Mouse (Mus musculus): Measurements from ENCODE around the gene Rnase9. TPM values are rescaled to one million over a fixed set of nuclear protein-coding genes. Genes with fewer than 3 reads are reported as not detected.

The Rnase9 gene
- polyA plus RNA-seq, 1 experiment from 2014 or later: not detected

DNA sequence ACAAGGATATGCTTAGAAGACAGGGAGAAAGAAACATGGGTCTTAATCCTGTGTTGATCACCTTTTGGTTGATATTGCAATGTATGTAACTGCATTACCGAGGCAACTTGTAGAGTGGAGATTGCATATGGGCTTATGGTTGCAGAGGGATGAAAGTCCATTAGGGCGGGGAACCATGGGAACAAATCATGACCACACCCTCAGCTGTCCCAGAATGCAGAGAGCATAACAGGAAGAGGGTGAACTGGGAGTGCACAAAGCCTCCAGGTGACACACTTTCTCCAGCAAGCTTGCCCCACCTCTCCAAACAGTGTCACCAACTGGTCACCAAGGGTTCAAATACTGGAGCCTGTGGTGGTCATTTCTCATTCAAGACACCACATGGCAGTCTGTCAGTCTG, 39.4 kb upstream of the Rnase9 start:
- Histone ChIP-seq H3K36me3 (no peaks in the 10 kb centered on the region), H3K4me3 (no peak overlapping the region), H3K9ac (no peak overlapping the region), H3K9me3 (no peaks in the 10 kb centered on the region), H3K27me3 (peaks cover 9% of the 10 kb centered on the region; the same call in 1 of the 2 replicates), H3K27ac (no peak overlapping the region), H3K4me2 (no peak overlapping the region), H3K4me1 (peaks cover 15% of the 10 kb centered on the region; the same call in 1 of the 2 replicates)
- ATAC-seq (ENCODE audit: insufficient number of reproducible peaks, insufficient read depth, low FRiP score, low TSS enrichment, low read depth): no peak
- WGBS: 84% methylated on average over 2 of the region's 2 CpGs

DNA sequence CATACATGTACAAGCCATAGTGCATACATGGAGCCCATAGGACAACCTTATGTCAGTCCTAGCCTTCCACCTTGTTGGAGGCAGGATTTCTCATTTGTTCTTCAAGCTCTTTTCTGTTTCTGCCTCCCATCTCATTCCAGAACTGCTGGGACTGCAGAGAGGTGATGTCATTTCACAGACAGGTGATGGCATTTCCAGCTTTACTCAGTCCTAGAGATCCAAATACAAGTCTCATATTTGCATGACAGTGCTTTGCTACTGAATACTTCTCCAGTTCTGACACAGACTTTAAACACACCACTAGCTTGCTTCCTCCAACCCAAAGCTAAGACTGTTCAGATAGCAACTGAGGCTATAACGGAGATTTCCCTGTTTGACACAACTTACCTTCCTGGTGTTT, 37.5 kb upstream of the Rnase9 start:
- no peak overlapping the region for H3K9ac ChIP-seq
- no peak overlapping the region for H3K4me2 ChIP-seq
- H3K4me1 ChIP-seq: peaks cover 15% of the 10 kb centered on the region; the same call in 1 of the 2 replicates
- 78% methylated on average over 1 of the region's 1 CpGs for WGBS
- H3K27me3 ChIP-seq: peaks cover 9% of the 10 kb centered on the region; the same call in 1 of the 2 replicates
- no peaks in the 10 kb centered on the region for H3K36me3 ChIP-seq
- no peak for ATAC-seq (ENCODE audit: insufficient number of reproducible peaks, insufficient read depth, low FRiP score, low TSS enrichment, low read depth)
- H3K9me3 ChIP-seq: no peaks in the 10 kb centered on the region
- H3K27ac ChIP-seq: no peak overlapping the region
- no peak overlapping the region for H3K4me3 ChIP-seq

DNA sequence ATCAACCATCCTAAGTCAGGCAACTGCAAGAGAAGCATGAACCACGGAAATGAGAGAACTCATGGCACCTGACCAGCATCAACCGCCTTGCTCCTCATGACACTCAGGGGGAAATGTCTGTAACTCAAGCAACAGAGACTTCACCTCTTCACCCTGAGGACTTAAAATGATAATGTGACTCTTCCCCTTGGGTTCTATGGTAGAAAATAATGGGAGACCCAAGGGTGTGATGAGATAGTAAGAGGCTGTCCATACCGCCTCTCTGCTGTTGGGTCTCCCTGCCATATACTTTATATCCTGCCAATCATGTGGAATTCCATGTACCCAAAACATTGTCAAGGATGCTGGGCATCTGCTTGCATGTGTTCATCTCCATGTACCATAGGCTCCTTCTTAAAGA, 32.7 kb upstream of the Rnase9 start, which contains the start of gene Olfr750:
TSS of gene Olfr750 (minus strand) at position 101 of the 400 bp plus-strand sequence.
- H3K36me3 ChIP-seq: no peaks in the 10 kb centered on the region
- 81% methylated on average over 3 of the region's 3 CpGs for WGBS
- H3K4me2 ChIP-seq: no peak within 1 kb of the TSS
- no peak within 1 kb of the TSS for H3K4me3 ChIP-seq
- H3K9me3 ChIP-seq: no peaks in the 10 kb centered on the region
- H3K27ac ChIP-seq: no peak within 1 kb of the TSS
- no peaks in the 10 kb centered on the region for H3K27me3 ChIP-seq
- ATAC-seq (ENCODE audit: insufficient number of reproducible peaks, insufficient read depth, low FRiP score, low TSS enrichment, low read depth): no peak
- no peak within 1 kb of the TSS for H3K9ac ChIP-seq
- H3K4me1 ChIP-seq: no peaks in the 10 kb centered on the region

DNA sequence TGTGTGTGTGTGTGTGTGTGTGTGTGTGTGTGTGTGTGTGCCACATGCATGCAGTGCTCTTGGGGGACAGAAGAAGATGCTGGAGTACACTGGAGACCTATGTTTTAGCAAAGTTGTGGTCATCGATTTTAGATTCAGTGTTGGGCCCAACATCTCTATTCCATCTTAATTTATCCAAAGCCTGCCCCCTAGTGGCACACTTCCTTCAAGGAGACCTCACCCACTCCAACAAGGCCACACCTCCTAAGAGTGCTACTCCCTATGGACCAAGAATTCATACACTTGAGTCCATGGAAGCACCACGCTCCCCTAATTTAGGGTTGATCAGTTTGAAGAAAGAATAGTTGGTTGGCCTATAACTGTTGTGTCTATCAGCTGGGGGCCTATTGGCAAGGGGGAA, 27.9 kb upstream of the Rnase9 start:
- Histone ChIP-seq H3K27ac (no peak overlapping the region), H3K4me2 (no peak overlapping the region), H3K36me3 (no peaks in the 10 kb centered on the region), H3K4me3 (no peak overlapping the region), H3K27me3 (no peaks in the 10 kb centered on the region), H3K9me3 (no peaks in the 10 kb centered on the region), H3K4me1 (peaks cover 8% of the 10 kb centered on the region; the same call in 1 of the 2 replicates), H3K9ac (no peak overlapping the region)
- no peak for ATAC-seq (ENCODE audit: insufficient number of reproducible peaks, insufficient read depth, low FRiP score, low TSS enrichment, low read depth)
- WGBS: 87% methylated on average over 2 of the region's 2 CpGs

DNA sequence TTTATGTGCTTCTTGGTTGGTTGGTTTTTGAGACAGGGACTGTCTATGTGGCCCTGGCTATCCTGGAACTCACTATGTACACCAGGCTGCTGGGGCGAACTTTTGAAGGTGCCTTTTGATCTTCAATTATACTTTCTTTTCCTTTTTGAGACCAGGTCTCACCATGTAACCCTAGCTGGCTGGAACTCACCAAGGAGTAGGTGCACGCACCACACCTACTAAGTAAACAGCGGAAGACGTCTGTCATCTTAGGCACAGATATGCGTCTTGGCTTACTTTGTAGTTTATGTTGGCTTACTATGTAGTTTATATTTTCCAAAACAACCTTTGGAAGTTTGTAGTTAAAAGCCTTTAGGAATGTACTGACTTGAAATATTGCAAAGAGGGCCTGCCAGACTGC, 27.3 kb upstream of the Rnase9 start:
- Histone ChIP-seq H3K9ac (no peak overlapping the region), H3K27ac (no peak overlapping the region)

DNA sequence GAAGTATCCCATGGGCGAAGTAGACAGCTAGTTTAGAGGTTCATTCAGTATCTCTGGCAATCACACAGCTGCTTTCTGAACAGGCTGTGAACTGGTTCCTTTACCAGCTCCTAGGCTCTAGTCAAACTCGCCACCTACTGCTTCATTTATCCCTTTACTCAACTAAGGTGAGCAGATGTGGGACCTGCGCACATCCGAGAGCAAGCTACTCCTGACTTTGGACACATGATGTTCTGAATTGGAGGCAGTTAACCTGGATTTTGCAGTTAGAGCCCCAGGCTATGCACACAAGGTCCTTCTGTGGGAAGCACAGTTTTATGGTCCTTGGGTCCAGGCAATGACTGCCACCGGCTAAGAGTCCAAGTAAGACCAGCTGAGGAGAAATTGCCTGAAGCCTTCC, 19.1 kb upstream of the Rnase9 start:
- 88% methylated on average over 5 of the region's 5 CpGs for WGBS

More for the DNA sequence above, 27.3 kb upstream of the Rnase9 start:
- Histone ChIP-seq H3K4me1 (peaks cover 8% of the 10 kb centered on the region; the same call in 1 of the 2 replicates), H3K27me3 (no peaks in the 10 kb centered on the region), H3K4me2 (no peak overlapping the region), H3K9me3 (no peaks in the 10 kb centered on the region), H3K4me3 (no peak overlapping the region), H3K36me3 (no peaks in the 10 kb centered on the region)
- 84% methylated on average over 5 of the region's 5 CpGs for WGBS
- no peak for ATAC-seq (ENCODE audit: insufficient number of reproducible peaks, insufficient read depth, low FRiP score, low TSS enrichment, low read depth)

DNA sequence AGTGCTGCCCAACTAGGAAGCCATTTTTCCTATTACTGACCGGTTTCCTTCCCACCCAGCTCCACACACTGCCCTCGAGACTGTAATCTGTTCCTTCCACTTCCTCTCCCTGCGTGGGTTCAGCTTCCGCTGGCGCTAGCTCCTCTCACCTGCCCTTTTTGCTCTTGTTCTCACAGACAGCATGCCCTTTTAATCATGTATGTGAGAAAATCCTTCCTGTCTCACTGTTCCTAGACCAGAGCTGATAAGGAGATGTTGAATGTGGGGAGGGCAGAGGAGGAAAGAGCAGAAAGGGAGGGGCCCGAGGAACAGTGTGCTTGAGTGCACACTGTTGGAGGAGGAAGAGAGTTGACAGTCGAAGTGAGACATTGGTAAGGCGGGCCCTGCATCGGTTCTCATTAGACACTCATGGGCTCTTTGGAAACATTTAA, 15.7 kb upstream of the Rnase9 start, which contains the start of gene Rnase12:
TSS of gene Rnase12 (minus strand) at position 261 of the 431 bp plus-strand sequence.
- WGBS: 60% methylated on average over 9 of the region's 9 CpGs
- ATAC-seq (ENCODE audit: insufficient number of reproducible peaks, insufficient read depth, low FRiP score, low TSS enrichment, low read depth): no peak

More for the DNA sequence above, 19.1 kb upstream of the Rnase9 start:
- Histone ChIP-seq H3K36me3 (no peaks in the 10 kb centered on the region), H3K4me3 (no peak overlapping the region), H3K27me3 (no peaks in the 10 kb centered on the region), H3K4me1 (no peaks in the 10 kb centered on the region), H3K9me3 (no peaks in the 10 kb centered on the region), H3K4me2 (no peak overlapping the region), H3K9ac (no peak overlapping the region), H3K27ac (no peak overlapping the region)
- ATAC-seq (ENCODE audit: insufficient number of reproducible peaks, insufficient read depth, low FRiP score, low TSS enrichment, low read depth): no peak

DNA sequence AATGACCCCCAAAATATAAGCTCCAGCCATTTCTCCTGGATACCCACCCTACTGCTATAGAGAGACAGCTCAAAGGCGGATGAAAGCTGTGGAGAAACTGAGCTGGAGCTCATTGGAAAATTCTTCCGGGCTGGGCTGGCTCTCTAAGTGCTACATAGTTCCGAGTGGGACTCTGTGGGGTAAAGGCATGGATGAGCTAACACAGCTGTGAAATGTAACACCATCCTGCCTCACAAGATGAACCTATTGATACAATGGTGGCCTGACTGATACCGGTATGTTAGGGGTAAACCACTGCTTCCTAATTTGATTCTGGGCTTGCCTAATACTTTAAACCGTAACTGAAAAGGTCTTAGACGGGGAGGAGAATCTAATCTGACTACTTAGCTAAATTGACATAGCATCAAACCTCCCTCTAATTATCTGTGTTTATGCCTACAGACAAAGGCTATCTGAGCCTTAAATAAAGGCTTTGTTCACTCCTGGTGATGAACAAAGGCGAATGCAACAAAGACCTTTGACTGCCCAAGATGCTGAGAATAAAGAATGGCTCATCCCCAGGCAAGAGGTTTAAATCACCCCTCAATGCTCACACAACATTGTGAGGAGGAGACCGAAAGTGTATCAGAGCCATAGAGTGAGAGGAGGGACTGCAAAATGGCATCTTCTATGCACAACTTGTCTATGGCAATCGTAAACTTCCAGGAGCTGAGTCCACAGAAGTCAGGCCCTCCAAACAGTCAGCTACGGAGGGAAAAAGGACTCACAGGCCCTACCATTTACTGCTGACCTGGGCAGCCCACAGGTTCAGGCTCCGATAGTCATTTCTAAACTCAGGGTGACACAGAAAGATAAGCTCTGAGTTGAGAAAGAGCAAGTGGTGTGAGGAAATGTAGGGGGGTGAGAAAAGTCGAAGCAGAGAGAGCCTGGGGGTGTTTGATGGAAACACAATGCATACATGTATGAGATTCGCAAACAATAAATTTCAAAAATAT, 12.9 kb upstream of the Rnase9 start:
- Histone ChIP-seq H3K36me3 (no peaks in the 10 kb centered on the region), H3K27ac (no peak overlapping the region), H3K4me2 (no peak overlapping the region), H3K9ac (no peak overlapping the region), H3K4me3 (no peak overlapping the region), H3K4me1 (peaks cover 5% of the 10 kb centered on the region; the same call in 1 of the 2 replicates), H3K9me3 (no peaks in the 10 kb centered on the region), H3K27me3 (no peaks in the 10 kb centered on the region)
- 37% methylated on average over 13 of the region's 13 CpGs for whole genome bisulfite sequencing
- ATAC-seq (ENCODE audit: insufficient number of reproducible peaks, insufficient read depth, low FRiP score, low TSS enrichment, low read depth): no peak

More for the DNA sequence above, 15.7 kb upstream of the Rnase9 start, which contains the start of gene Rnase12:
- Histone ChIP-seq H3K9me3 (no peaks in the 10 kb centered on the region), H3K4me2 (no peak within 1 kb of the TSS), H3K4me1 (peaks cover 5% of the 10 kb centered on the region; the same call in 1 of the 2 replicates), H3K27me3 (no peaks in the 10 kb centered on the region), H3K36me3 (no peaks in the 10 kb centered on the region), H3K27ac (no peak within 1 kb of the TSS), H3K4me3 (no peak within 1 kb of the TSS), H3K9ac (no peak within 1 kb of the TSS)

DNA sequence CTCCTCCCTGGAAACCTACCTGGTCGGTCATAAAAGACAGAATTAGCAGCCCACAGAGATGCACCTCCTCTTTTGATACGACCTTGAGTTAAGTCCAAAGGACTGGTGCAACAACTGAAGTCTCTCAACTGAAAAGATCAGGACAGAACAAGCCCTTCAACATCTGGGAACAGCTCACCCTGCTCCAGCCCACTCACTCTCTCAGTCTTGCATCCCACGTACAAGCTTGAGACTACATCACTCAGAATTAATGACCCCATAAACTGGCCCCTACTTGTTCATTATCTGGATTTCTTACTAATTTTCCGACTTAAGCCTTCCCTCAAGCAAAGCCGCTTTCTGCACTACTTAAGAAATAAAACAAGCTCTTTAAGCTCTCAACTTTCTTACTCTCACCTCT, 11.5 kb upstream of the Rnase9 start:
- Histone ChIP-seq H3K4me1 (peaks cover 5% of the 10 kb centered on the region; the same call in 1 of the 2 replicates), H3K27me3 (no peaks in the 10 kb centered on the region), H3K4me3 (no peak overlapping the region), H3K9me3 (no peaks in the 10 kb centered on the region), H3K36me3 (no peaks in the 10 kb centered on the region), H3K4me2 (no peak overlapping the region), H3K9ac (no peak overlapping the region), H3K27ac (no peak overlapping the region)
- 55% methylated on average over 5 of the region's 5 CpGs for WGBS
- ATAC-seq (ENCODE audit: insufficient number of reproducible peaks, insufficient read depth, low FRiP score, low TSS enrichment, low read depth): no peak

DNA sequence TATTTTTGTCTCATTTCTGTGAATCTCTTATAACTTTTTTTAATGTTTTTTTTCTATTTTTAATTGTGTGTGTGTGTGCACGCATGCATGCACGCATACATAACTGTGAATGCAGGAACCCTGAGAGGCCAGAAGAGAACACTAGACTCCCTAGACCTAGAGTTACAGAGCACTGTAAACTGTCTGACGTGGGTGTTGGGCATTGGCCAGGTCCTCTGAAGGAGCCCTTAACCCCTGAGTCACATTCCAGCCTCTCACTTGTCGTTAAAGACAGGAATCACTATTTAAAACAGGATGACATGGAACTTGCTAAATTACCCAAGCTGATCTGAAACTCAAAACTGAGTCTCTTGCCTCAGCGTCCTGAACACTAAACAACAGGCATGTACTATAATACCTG, 10.3 kb upstream of the Rnase9 start:
- H3K36me3 ChIP-seq: no peaks in the 10 kb centered on the region
- no peak overlapping the region for H3K4me3 ChIP-seq
- no peak for ATAC-seq (ENCODE audit: insufficient number of reproducible peaks, insufficient read depth, low FRiP score, low TSS enrichment, low read depth)
- no peak overlapping the region for H3K27ac ChIP-seq
- no peak overlapping the region for H3K4me2 ChIP-seq
- peaks cover 5% of the 10 kb centered on the region; the same call in 1 of the 2 replicates for H3K4me1 ChIP-seq
- no peak overlapping the region for H3K9ac ChIP-seq
- H3K27me3 ChIP-seq: no peaks in the 10 kb centered on the region
- 50% methylated on average over 5 of the region's 5 CpGs for WGBS
- no peaks in the 10 kb centered on the region for H3K9me3 ChIP-seq

DNA sequence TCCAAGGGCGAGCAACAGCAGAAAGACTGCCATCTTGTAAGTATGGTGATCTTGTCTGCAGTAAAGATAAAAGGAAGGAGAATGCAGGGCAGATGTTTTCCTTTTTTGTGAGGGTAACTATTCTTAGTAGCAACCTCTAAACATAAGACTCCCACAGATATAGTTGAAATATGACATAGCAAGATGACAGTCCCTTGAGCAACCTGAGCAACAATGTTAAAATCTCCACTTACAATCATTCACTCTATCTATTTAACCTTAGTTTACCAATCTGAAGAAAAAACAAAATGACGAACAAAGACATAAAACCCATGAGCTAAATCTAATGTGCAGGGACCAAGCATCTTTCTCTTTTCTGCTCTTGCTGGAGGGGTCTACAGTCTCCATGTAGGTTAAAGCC, 8.4 kb upstream of the Rnase9 start, which contains the start of gene Rnase11:
TSS of gene Rnase11 (minus strand) at position 101 of the 400 bp plus-strand sequence.
- ATAC-seq (ENCODE audit: insufficient number of reproducible peaks, insufficient read depth, low FRiP score, low TSS enrichment, low read depth): no peak
- H3K9me3 ChIP-seq: no peaks in the 10 kb centered on the region
- H3K27ac ChIP-seq: no peak within 1 kb of the TSS
- H3K4me2 ChIP-seq: no peak within 1 kb of the TSS
- H3K4me3 ChIP-seq: no peak within 1 kb of the TSS
- H3K4me1 ChIP-seq: peaks cover 5% of the 10 kb centered on the region; the same call in 1 of the 2 replicates
- WGBS: 78% methylated on average over 2 of the region's 2 CpGs
- H3K36me3 ChIP-seq: no peaks in the 10 kb centered on the region
- no peaks in the 10 kb centered on the region for H3K27me3 ChIP-seq
- H3K9ac ChIP-seq: no peak within 1 kb of the TSS

Measured in embryonic facial prominence, embryonic 13.5 days (tissue).